Mouse (Mus musculus) CH12.LX (cell line): ENCODE measurements around the gene Ntmt1. TPM values are rescaled to one million over a fixed set of nuclear protein-coding genes. Genes with fewer than 3 reads are reported as not detected.

Experiments used
- DNase-seq: peaks from one replicate; pipeline ENCODE4 v3.0.0-alpha.2; 2013; ENCODE audit errors: extremely low read depth
- H3K27ac ChIP-seq: 2 replicates; pipeline ENCODE4 v1.5.1; 2012; ENCODE audit warnings: low read depth, mild to moderate bottlenecking, control low read depth, moderate library complexity; ENCODE audit not compliant: insufficient read depth
- H3K27me3 ChIP-seq: replicated peaks from 2 replicates; pipeline ENCODE3; 2012; ENCODE audit warnings: inconsistent platforms
- H3K36me3 ChIP-seq, 2 experiments: replicated peaks in 1 of 2; 2 replicates each; pipeline versions ENCODE3 to v1.6.1; 2012; ENCODE audit warnings: inconsistent platforms in 1 of 2, low read length in 1 of 2, mild to moderate bottlenecking in 1 of 2, mixed read lengths in 1 of 2, moderate library complexity in 1 of 2; ENCODE audit not compliant: control insufficient read depth in 1 of 2, insufficient read depth in 1 of 2
- H3K4me1 ChIP-seq, 2 experiments: 2 replicates each; pipeline ENCODE4 v1.6.1; 2012; ENCODE audit warnings: inconsistent platforms in 1 of 2, moderate library complexity in 1 of 2; ENCODE audit not compliant: insufficient read depth in 2 of 2, control insufficient read depth in 1 of 2
- H3K4me2 ChIP-seq: 2 replicates; pipeline ENCODE4 v1.6.1; 2012; ENCODE audit warnings: low read depth, mild to moderate bottlenecking, control low read depth; ENCODE audit not compliant: poor library complexity, insufficient read depth, severe bottlenecking
- H3K4me3 ChIP-seq, 3 experiments: fragments of 150-350 bp in 1 of 3; sonication (generic) in 1 of 3; replicated peaks in 1 of 3; 2 replicates each; pipeline versions ENCODE3 to v1.5.1; 2011 to 2012; ENCODE audit warnings: low read depth in 2 of 3, low read length in 2 of 3, mild to moderate bottlenecking in 2 of 3, moderate library complexity in 2 of 3, control low read depth in 1 of 3, improper control_type of control experiment in 1 of 3, inconsistent platforms in 1 of 3, mixed read lengths in 1 of 3; ENCODE audit not compliant: poor library complexity in 1 of 3
- H3K79me2 ChIP-seq: replicated peaks from 2 replicates; pipeline ENCODE4 v1.6.1; 2012; ENCODE audit warnings: mild to moderate bottlenecking, moderate library complexity; ENCODE audit not compliant: control insufficient read depth, poor library complexity, insufficient read depth, severe bottlenecking; ENCODE audit errors: extremely low read depth
- H3K9ac ChIP-seq: 2 replicates; pipeline ENCODE4 v1.6.1; 2012; ENCODE audit warnings: low read depth, mild to moderate bottlenecking, control low read depth, moderate library complexity; ENCODE audit not compliant: insufficient read depth
- H3K9me3 ChIP-seq: replicated peaks from 2 replicates; pipeline ENCODE3; 2012; ENCODE audit warnings: low read length, inconsistent platforms, mixed read lengths
- CHD1 ChIP-seq: IDR thresholded peaks from 2 replicates; pipeline ENCODE4 v1.6.1; 2012; ENCODE audit warnings: low read depth, low read length, improper control_type of control experiment, inconsistent platforms
- CHD2 ChIP-seq: IDR thresholded peaks from 2 replicates; pipeline ENCODE4 v1.6.1; 2011; ENCODE audit warnings: low read length, improper control_type of control experiment
- CTCF ChIP-seq, 2 experiments: IDR thresholded peaks in 1 of 2; conservative IDR thresholded peaks in 1 of 2; 2 replicates each; pipeline ENCODE4 v1.5.1; 2011 to 2012; ENCODE audit warnings: low read depth in 2 of 2, low read length in 2 of 2, improper control_type of control experiment in 1 of 2, inconsistent platforms in 1 of 2, mild to moderate bottlenecking in 1 of 2, moderate library complexity in 1 of 2
- E2F4 ChIP-seq: IDR thresholded peaks from 2 replicates; pipeline ENCODE4 v1.6.1; 2011; ENCODE audit warnings: low read depth, low read length, improper control_type of control experiment; ENCODE audit not compliant: insufficient replicate concordance
- ELF1 ChIP-seq: IDR thresholded peaks from 2 replicates; pipeline ENCODE4 v1.6.1; 2014; ENCODE audit warnings: low read depth, mild to moderate bottlenecking, inconsistent platforms, low read length, improper control_type of control experiment
- EP300 ChIP-seq: IDR thresholded peaks from 2 replicates; pipeline ENCODE4 v1.6.1; 2011; ENCODE audit warnings: low read length, improper control_type of control experiment
- GABPA ChIP-seq: IDR thresholded peaks from 2 replicates; pipeline ENCODE4 v1.6.1; 2012; ENCODE audit warnings: low read depth, low read length, improper control_type of control experiment, inconsistent platforms; ENCODE audit not compliant: insufficient replicate concordance
- HCFC1 ChIP-seq: IDR thresholded peaks from 2 replicates; pipeline ENCODE4 v1.6.1; 2012; ENCODE audit warnings: low read depth, mild to moderate bottlenecking, inconsistent platforms, low read length, improper control_type of control experiment
- IRF4 ChIP-seq: IDR thresholded peaks from 2 replicates; pipeline ENCODE4 v1.6.1; 2014; ENCODE audit warnings: low read depth, mild to moderate bottlenecking, inconsistent platforms, low read length, improper control_type of control experiment
- JUN ChIP-seq: IDR thresholded peaks from 2 replicates; pipeline ENCODE4 v1.6.1; 2011; ENCODE audit warnings: low read depth, mild to moderate bottlenecking, low read length, improper control_type of control experiment, moderate library complexity; ENCODE audit not compliant: insufficient read depth
- JUND ChIP-seq: conservative IDR thresholded peaks from 2 replicates; pipeline ENCODE4 v1.6.1; 2011; ENCODE audit warnings: low read depth, low read length, improper control_type of control experiment
- MAFK ChIP-seq: IDR thresholded peaks from 2 replicates; pipeline ENCODE4 v1.6.1; 2011; ENCODE audit warnings: low read length, improper control_type of control experiment; ENCODE audit not compliant: insufficient replicate concordance
- MAX ChIP-seq: IDR thresholded peaks from 2 replicates; pipeline ENCODE4 v1.6.1; 2011; ENCODE audit warnings: low read length, improper control_type of control experiment
- MEF2A ChIP-seq: IDR thresholded peaks from 2 replicates; pipeline ENCODE4 v1.6.1; 2014; ENCODE audit warnings: low read depth, mild to moderate bottlenecking, inconsistent platforms, low read length, improper control_type of control experiment, borderline replicate concordance
- MXI1 ChIP-seq: IDR thresholded peaks from 2 replicates; pipeline ENCODE4 v1.6.1; 2011; ENCODE audit warnings: mild to moderate bottlenecking, low read depth, low read length, improper control_type of control experiment
- MYC ChIP-seq: IDR thresholded peaks from 2 replicates; pipeline ENCODE4 v1.6.1; 2011; ENCODE audit warnings: low read depth, mild to moderate bottlenecking, improper control_type of control experiment, low read length
- NRF1 ChIP-seq: IDR thresholded peaks from 2 replicates; pipeline ENCODE4 v1.6.1; 2014; ENCODE audit warnings: low read depth, mild to moderate bottlenecking, inconsistent platforms, low read length, improper control_type of control experiment, moderate library complexity
- RCOR1 ChIP-seq: conservative IDR thresholded peaks from 2 replicates; pipeline ENCODE4 v1.6.1; 2012; ENCODE audit warnings: low read depth, mild to moderate bottlenecking, inconsistent platforms, low read length, improper control_type of control experiment
- SMC3 ChIP-seq: IDR thresholded peaks from 2 replicates; pipeline ENCODE4 v1.6.1; 2011; ENCODE audit warnings: low read depth, low read length, improper control_type of control experiment
- TBP ChIP-seq: conservative IDR thresholded peaks from 2 replicates; pipeline ENCODE4 v1.6.1; 2011; ENCODE audit warnings: low read depth, low read length, improper control_type of control experiment
- USF1 ChIP-seq: IDR thresholded peaks from 2 replicates; pipeline ENCODE4 v1.6.1; 2014; ENCODE audit warnings: low read depth, mild to moderate bottlenecking, inconsistent platforms, low read length, improper control_type of control experiment
- USF2 ChIP-seq: conservative IDR thresholded peaks from 2 replicates; pipeline ENCODE4 v1.6.1; 2011; ENCODE audit warnings: low read depth, low read length, improper control_type of control experiment
- dilution Hi-C: fragments of 300-500 bp; cut with MboI; formaldehyde crosslinking; loops from 2 replicates; pipeline ENCODE4 v1.14.3; 2020; ENCODE audit warnings: low sequenced_read_pairs; ENCODE audit not compliant: extremely low pct_unique_long_range_greater_than_20kb, extremely low pct_ligation_motif_present
- in situ Hi-C: fragments of 300-500 bp; cut with MboI; formaldehyde crosslinking; loops from 3 replicates; pipeline ENCODE4 v1.14.3; 2019; ENCODE audit warnings: low sequenced_read_pairs, low pct_ligation_motif_present, low pct_unique_long_range_greater_than_20kb, mixed read lengths
- polyA plus RNA-seq: library from polyadenylated mRNA; unstranded; fragments of >175 nt; gene quantifications from 2 replicates; pipeline ENCODE4 v1.2.1, GENCODE M21; 2012; ENCODE audit warnings: low read depth; ENCODE audit not compliant: insufficient read length
- total RNA-seq, 2 experiments: library from RNA; depleted of rRNA; stranded (reverse); fragments of 300-350 nt in 1 of 2; fragments of >200 nt in 1 of 2; gene quantifications; 2 replicates each; pipeline ENCODE4 v1.2.3; 2012 to 2014

The Ntmt1 gene
- total and polyA plus RNA-seq, 3 experiments: 43.3 to 66.1 (median 50.4) TPM

GRCm38 (mm10) chr2:30845152-30846070, 37.8 kb downstream of the Ntmt1 start:
- in situ Hi-C loops: no loop called here
- DNase-seq: no peak
- H3K4me2 ChIP-seq: no peak overlapping the region
- peaks cover 82% of the 10 kb centered on the region for H3K27me3 ChIP-seq
- H3K27ac ChIP-seq: no peak overlapping the region
- no peaks in the 10 kb centered on the region for H3K4me1 ChIP-seq
- no peak overlapping the region for H3K9ac ChIP-seq
- dilution Hi-C loops: no loop called here
- TF ChIP-seq JUND (no peak), USF2 (no peak), CHD2 (no peak), IRF4 (no peak), MEF2A (no peak), EP300 (no peak), E2F4 (no peak), JUN (no peak)
- TF ChIP-seq, all 38 proteins: peak for 0
- H3K9me3 ChIP-seq: no peaks in the 10 kb centered on the region
- no peaks in the 10 kb centered on the region for H3K36me3 ChIP-seq
- H3K4me3 ChIP-seq: no peak overlapping the region
- H3K79me2 ChIP-seq: no peaks in the 10 kb centered on the region

- in situ Hi-C loops: no loop called here
- dilution Hi-C loops: no loop called here
- Histone ChIP-seq H3K27ac (no peak overlapping the region), H3K4me2 (no peak overlapping the region), H3K4me1 (no peaks in the 10 kb centered on the region), H3K36me3 (no peaks in the 10 kb centered on the region), H3K9me3 (no peaks in the 10 kb centered on the region), H3K79me2 (no peaks in the 10 kb centered on the region), H3K9ac (no peak overlapping the region), H3K27me3 (peaks cover 85% of the 10 kb centered on the region), H3K4me3 (no peak overlapping the region)
- TF ChIP-seq USF1: no peak
- no peak for TF ChIP-seq MEF2A
- no peak for TF ChIP-seq GABPA
- no peak for TF ChIP-seq MXI1
- no peak for TF ChIP-seq MYC
- TF ChIP-seq ELF1: no peak
- TF ChIP-seq E2F4: no peak
- no peak for TF ChIP-seq CTCF (conservative IDR thresholded peaks at IDR 0.05 in 1 of 2, IDR thresholded peaks at IDR 0.05 in 1 of 2; ENCODE audit: low read depth in 2 of 2, low read length in 2 of 2)
- TF ChIP-seq MAX: no peak
- no peak for TF ChIP-seq USF2
- no peak for TF ChIP-seq TBP
- TF ChIP-seq HCFC1: no peak
- no peak for TF ChIP-seq SMC3
- TF ChIP-seq RCOR1: no peak
- TF ChIP-seq NRF1: no peak
- no peak for TF ChIP-seq MAFK
- no peak for TF ChIP-seq CHD1
- DNase-seq: no peak
Observed at GRCm38 (mm10) chr2:30846236-30846635, 38.6 kb downstream of the Ntmt1 start.
